Mouse (Mus musculus) liver, embryonic 15.5 days (tissue): ENCODE measurements at regions not wholly inside any gene's neighbourhood (a gene's known extent, or its start where the extent isn't known, plus 50 kb on each side); places are given as distances from the start of the nearest gene placed in this dataset.

ENCODE experiments used
- ATAC-seq: fragments of 200-750 bp; cut with Nextera tagmentation; 2 replicates; pipeline ENCODE4 v1.8.0; 2017; ENCODE audit warnings: moderate number of reproducible peaks, mild to moderate bottlenecking, moderate library complexity; ENCODE audit not compliant: insufficient read depth
- H3K27ac ChIP-seq: fragments of 300-500 bp; sonication (generic); replicated peaks from 2 replicates; pipeline ENCODE4 v1.5.1; 2015; ENCODE audit warnings: mild to moderate bottlenecking, inconsistent platforms
- H3K27me3 ChIP-seq: fragments of 300-500 bp; sonication (generic); 2 replicates; pipeline ENCODE4 v1.6.1; 2015; ENCODE audit warnings: mild to moderate bottlenecking, inconsistent platforms
- H3K36me3 ChIP-seq: fragments of 300-500 bp; sonication (generic); replicated peaks from 2 replicates; pipeline ENCODE4 v1.6.1; 2015; ENCODE audit warnings: moderate library complexity, mild to moderate bottlenecking, inconsistent platforms
- H3K4me1 ChIP-seq: fragments of 300-500 bp; sonication (generic); replicated peaks from 2 replicates; pipeline ENCODE4 v1.6.1; 2015; ENCODE audit warnings: inconsistent platforms
- H3K4me2 ChIP-seq: fragments of 300-500 bp; sonication (generic); 2 replicates; pipeline ENCODE4 v1.6.1; 2015; ENCODE audit warnings: moderate library complexity, mild to moderate bottlenecking, inconsistent platforms
- H3K4me3 ChIP-seq: fragments of 300-500 bp; sonication (generic); replicated peaks from 2 replicates; pipeline ENCODE4 v1.5.1; 2015; ENCODE audit warnings: mild to moderate bottlenecking, inconsistent platforms
- H3K9ac ChIP-seq: fragments of 300-500 bp; sonication (generic); 2 replicates; pipeline ENCODE4 v1.6.1; 2015; ENCODE audit warnings: moderate library complexity, mild to moderate bottlenecking, inconsistent platforms
- H3K9me3 ChIP-seq: fragments of 300-500 bp; sonication (generic); replicated peaks from 2 replicates; pipeline ENCODE4 v1.6.1; 2016; ENCODE audit warnings: inconsistent platforms
- WGBS: fragments of 180-500 bp; shearing (Covaris S2); methylation state at CpG from one replicate; pipeline ENCODE4 v1.1.7; 2015; ENCODE audit warnings: mixed read lengths; ENCODE audit not compliant: insufficient replicate concordance; 5-methylcytosine and 5-hydroxymethylcytosine counted together

- Histone ChIP-seq H3K36me3 (no peaks in the 10 kb centered on the region), H3K27me3 (no peaks in the 10 kb centered on the region), H3K4me3 (no peak overlapping the region), H3K4me1 (no peaks in the 10 kb centered on the region), H3K27ac (no peak overlapping the region), H3K9ac (no peak overlapping the region), H3K9me3 (no peaks in the 10 kb centered on the region), H3K4me2 (no peak overlapping the region)
- WGBS = 66% methylated on average over 9 of the region's 9 CpGs
- no peak for ATAC-seq
These were observed 698.9 kb downstream of the Diaph3 start for GRCm38 (mm10) chr14:86441895-86442679.

- ATAC-seq = no peak
- Histone ChIP-seq H3K27ac (no peak overlapping the region), H3K9ac (no peak overlapping the region), H3K4me2 (no peak overlapping the region), H3K4me3 (no peak overlapping the region), H3K4me1 (no peaks in the 10 kb centered on the region), H3K27me3 (no peaks in the 10 kb centered on the region), H3K9me3 (no peaks in the 10 kb centered on the region), H3K36me3 (no peaks in the 10 kb centered on the region)
- WGBS = 41% methylated on average over 3 of the region's 3 CpGs
These were observed 703.7 kb downstream of the Diaph3 start for GRCm38 (mm10) chr14:86437383-86437782.

- no peak overlapping the region for H3K4me3 ChIP-seq
- WGBS = 53% methylated on average over 2 of the region's 2 CpGs
- H3K4me2 ChIP-seq = no peak overlapping the region
- H3K27me3 ChIP-seq = no peaks in the 10 kb centered on the region
- no peaks in the 10 kb centered on the region for H3K4me1 ChIP-seq
- ATAC-seq = no peak
- H3K36me3 ChIP-seq = no peaks in the 10 kb centered on the region
- no peaks in the 10 kb centered on the region for H3K9me3 ChIP-seq
- no peak overlapping the region for H3K9ac ChIP-seq
- H3K27ac ChIP-seq = no peak overlapping the region
These were observed 705.7 kb downstream of the Diaph3 start for GRCm38 (mm10) chr14:86435345-86435744.

- H3K9me3 ChIP-seq = no peaks in the 10 kb centered on the region
- no peaks in the 10 kb centered on the region for H3K36me3 ChIP-seq
- H3K4me1 ChIP-seq = no peaks in the 10 kb centered on the region
- no peak overlapping the region for H3K4me2 ChIP-seq
- no peak for ATAC-seq
- H3K9ac ChIP-seq = no peak overlapping the region
- H3K4me3 ChIP-seq = no peak overlapping the region
- 33% methylated on average over 6 of the region's 6 CpGs for WGBS
- H3K27me3 ChIP-seq = no peaks in the 10 kb centered on the region
- H3K27ac ChIP-seq = no peak overlapping the region
These were observed 709.7 kb downstream of the Diaph3 start for GRCm38 (mm10) chr14:86431215-86431816.

- Histone ChIP-seq H3K27ac (no peak overlapping the region), H3K4me3 (no peak overlapping the region), H3K9ac (no peak overlapping the region), H3K36me3 (no peaks in the 10 kb centered on the region), H3K27me3 (no peaks in the 10 kb centered on the region), H3K4me2 (no peak overlapping the region), H3K4me1 (no peaks in the 10 kb centered on the region), H3K9me3 (no peaks in the 10 kb centered on the region; the same call in 1 of the 2 replicates)
- no peak for ATAC-seq
- WGBS = 59% methylated on average over 5 of the region's 5 CpGs
These were observed 719.2 kb downstream of the Diaph3 start for GRCm38 (mm10) chr14:86421881-86422280.

- Histone ChIP-seq H3K9me3 (no peaks in the 10 kb centered on the region; the same call in 1 of the 2 replicates), H3K4me3 (no peak overlapping the region), H3K9ac (no peak overlapping the region), H3K27me3 (no peaks in the 10 kb centered on the region), H3K36me3 (no peaks in the 10 kb centered on the region), H3K4me1 (no peaks in the 10 kb centered on the region), H3K27ac (no peak overlapping the region), H3K4me2 (no peak overlapping the region)
- WGBS = 49% methylated on average over 3 of the region's 3 CpGs
- ATAC-seq = no peak
These were observed 721.0 kb downstream of the Diaph3 start for GRCm38 (mm10) chr14:86419959-86420598.

GRCm38 (mm10) chr14:86396876-86397275 lies 744.2 kb downstream of the Diaph3 start:
- Histone ChIP-seq H3K4me2 (no peak overlapping the region), H3K27ac (no peak overlapping the region), H3K9ac (no peak overlapping the region), H3K4me3 (no peak overlapping the region), H3K9me3 (no peaks in the 10 kb centered on the region), H3K4me1 (no peaks in the 10 kb centered on the region), H3K36me3 (no peaks in the 10 kb centered on the region), H3K27me3 (no peaks in the 10 kb centered on the region)
- WGBS = 67% methylated on average over 3 of the region's 3 CpGs
- no peak for ATAC-seq

GRCm38 (mm10) chr14:86395951-86396361 lies 745.1 kb downstream of the Diaph3 start:
- no peak overlapping the region for H3K4me3 ChIP-seq
- no peak overlapping the region for H3K9ac ChIP-seq
- ATAC-seq = no peak
- H3K36me3 ChIP-seq = no peaks in the 10 kb centered on the region
- H3K4me1 ChIP-seq = no peaks in the 10 kb centered on the region
- no peak overlapping the region for H3K27ac ChIP-seq
- 31% methylated on average over 9 of the region's 9 CpGs for WGBS
- H3K9me3 ChIP-seq = no peaks in the 10 kb centered on the region
- no peak overlapping the region for H3K4me2 ChIP-seq
- H3K27me3 ChIP-seq = no peaks in the 10 kb centered on the region

GRCm38 (mm10) chr14:86395531-86395930 lies 745.5 kb downstream of the Diaph3 start:
- Histone ChIP-seq H3K4me1 (no peaks in the 10 kb centered on the region), H3K36me3 (no peaks in the 10 kb centered on the region), H3K4me2 (no peak overlapping the region), H3K9me3 (no peaks in the 10 kb centered on the region), H3K27ac (no peak overlapping the region), H3K9ac (no peak overlapping the region), H3K27me3 (no peaks in the 10 kb centered on the region), H3K4me3 (no peak overlapping the region)
- ATAC-seq = no peak
- 37% methylated on average over 10 of the region's 10 CpGs for WGBS

- 56% methylated on average over 7 of the region's 7 CpGs for WGBS
- Histone ChIP-seq H3K27me3 (no peaks in the 10 kb centered on the region), H3K9ac (no peak overlapping the region), H3K4me3 (no peak overlapping the region), H3K9me3 (no peaks in the 10 kb centered on the region), H3K4me1 (no peaks in the 10 kb centered on the region), H3K4me2 (no peak overlapping the region), H3K36me3 (no peaks in the 10 kb centered on the region), H3K27ac (no peak overlapping the region)
- ATAC-seq = no peak
These were observed 746.0 kb downstream of the Diaph3 start for GRCm38 (mm10) chr14:86395068-86395467.

GRCm38 (mm10) chr14:86385136-86385535 lies 755.9 kb downstream of the Diaph3 start:
- H3K9me3 ChIP-seq = no peaks in the 10 kb centered on the region
- H3K36me3 ChIP-seq = no peaks in the 10 kb centered on the region
- no peak overlapping the region for H3K27ac ChIP-seq
- H3K4me2 ChIP-seq = no peak overlapping the region
- ATAC-seq = no peak
- no peaks in the 10 kb centered on the region for H3K27me3 ChIP-seq
- no peak overlapping the region for H3K4me3 ChIP-seq
- no peak overlapping the region for H3K9ac ChIP-seq
- H3K4me1 ChIP-seq = no peaks in the 10 kb centered on the region
- WGBS = 67% methylated on average over 6 of the region's 6 CpGs
